Mouse (Mus musculus) limb, embryonic 14.5 days (tissue): ENCODE measurements around the gene Car6. TPM values are rescaled to one million over a fixed set of nuclear protein-coding genes. Genes with fewer than 3 reads are reported as not detected.

Source experiments
- ATAC-seq: fragments of 200-750 bp; cut with Nextera tagmentation; 2 replicates; pipeline ENCODE4 v1.8.0; 2017; ENCODE audit warnings: low read depth, moderate number of reproducible peaks, moderate TSS enrichment; ENCODE audit not compliant: low FRiP score
- DNase-seq: peaks from one replicate; pipeline ENCODE4 v3.0.0-alpha.2; 2015; ENCODE audit warnings: low spot score
- H3K27ac ChIP-seq: fragments of 300-500 bp; sonication (generic); replicated peaks from 2 replicates; pipeline ENCODE4 v1.5.1; 2014; ENCODE audit warnings: low read depth, mild to moderate bottlenecking, low read length, moderate library complexity, mixed read lengths
- H3K27me3 ChIP-seq: fragments of 300-500 bp; sonication (generic); 2 replicates; pipeline ENCODE4 v1.6.1; 2014; ENCODE audit warnings: low read length, mixed read lengths; ENCODE audit not compliant: control insufficient read depth, insufficient read depth
- H3K36me3 ChIP-seq: fragments of 300-500 bp; sonication (generic); 2 replicates; pipeline ENCODE4 v1.6.1; 2014; ENCODE audit warnings: mild to moderate bottlenecking, low read length, moderate library complexity, mixed read lengths; ENCODE audit not compliant: control insufficient read depth, insufficient read depth
- H3K4me1 ChIP-seq: fragments of 300-500 bp; sonication (generic); 2 replicates; pipeline ENCODE4 v1.6.1; 2014; ENCODE audit warnings: antibody characterized with exemption, low read length, mixed read lengths; ENCODE audit not compliant: control insufficient read depth, insufficient read depth
- H3K4me2 ChIP-seq: fragments of 300-500 bp; sonication (generic); replicated peaks from 2 replicates; pipeline ENCODE4 v1.6.1; 2014; ENCODE audit warnings: low read depth, mild to moderate bottlenecking, low read length, moderate library complexity; ENCODE audit not compliant: severe bottlenecking
- H3K4me3 ChIP-seq: fragments of 300-500 bp; sonication (generic); replicated peaks from 2 replicates; pipeline ENCODE4 v1.5.1; 2014; ENCODE audit warnings: low read length
- H3K9ac ChIP-seq: fragments of 300-500 bp; sonication (generic); 2 replicates; pipeline ENCODE4 v1.6.1; 2014; ENCODE audit warnings: mild to moderate bottlenecking, low read depth, low read length, moderate library complexity; ENCODE audit not compliant: severe bottlenecking
- H3K9me3 ChIP-seq: fragments of 300-500 bp; sonication (generic); 2 replicates; pipeline ENCODE4 v1.6.1; 2016; ENCODE audit warnings: low read length; ENCODE audit not compliant: control insufficient read depth
- POLR2A ChIP-seq: fragments of 200-500 bp; IDR thresholded peaks from 2 replicates; pipeline ENCODE4 v1.8.0; 2012; ENCODE audit warnings: inconsistent platforms, mild to moderate bottlenecking, moderate library complexity, borderline replicate concordance; ENCODE audit not compliant: insufficient read depth, insufficient read length; ENCODE audit errors: extremely low read depth
- WGBS: fragments of 180-500 bp; shearing (Covaris S2); extraction: QIAGEN DNeasy Blood & Tissue Kit; methylation state at CpG from one replicate; pipeline ENCODE4 v1.1.7; 2014; 5-methylcytosine and 5-hydroxymethylcytosine counted together
- polyA plus RNA-seq, 2 experiments: library from polyadenylated mRNA; depleted of rRNA in 1 of 2; stranded (reverse) in 1 of 2; unstranded in 1 of 2; fragments of >200 nt; fragmentation: Nextera tagmentation in 1 of 2; extraction: Ambion mirVana in 1 of 2; gene quantifications; 2 replicates each; pipeline versions ENCODE4 v1.2.1 to v1.2.3; 2012 to 2014

Car6 gene
- polyA plus RNA-seq, 2 experiments, result 0.26 TPM; not detected in 1

- no peak for DNase-seq
- Histone ChIP-seq H3K9ac (no peak overlapping the region), H3K27ac (no peak overlapping the region), H3K4me2 (no peak overlapping the region), H3K4me1 (no peaks in the 10 kb centered on the region), H3K36me3 (no peaks in the 10 kb centered on the region), H3K9me3 (no peaks in the 10 kb centered on the region), H3K4me3 (no peak overlapping the region), H3K27me3 (no peaks in the 10 kb centered on the region)
- no peak for TF ChIP-seq POLR2A
- no peak for ATAC-seq
- WGBS, result 86% methylated on average over 5 of the region's 5 CpGs
Measured at GRCm38 (mm10) chr4:150202702-150203101, 1.6 kb upstream of the Car6 start.

DNA sequence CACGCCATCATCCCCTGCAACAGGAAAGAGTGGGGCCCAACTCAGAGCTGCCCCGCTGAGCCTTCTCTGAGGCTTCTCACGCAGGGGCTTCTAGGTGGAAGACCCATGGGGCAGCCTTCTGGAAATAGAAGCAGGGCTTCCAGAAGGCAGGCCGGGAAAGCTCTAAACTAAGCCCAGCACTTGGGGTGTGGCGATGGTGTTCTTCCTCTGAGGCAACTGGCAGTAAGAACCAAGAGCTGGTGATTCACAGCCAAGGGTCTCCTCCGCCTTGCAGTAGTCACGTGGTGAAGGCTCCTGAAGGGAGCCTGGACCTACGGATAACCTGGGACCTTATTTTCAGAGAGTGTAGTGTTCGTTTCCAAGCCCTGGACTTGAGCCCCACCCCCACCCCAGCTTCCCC lies 2.9 kb downstream of the Car6 start:
- no peaks in the 10 kb centered on the region for H3K4me1 ChIP-seq
- H3K4me3 ChIP-seq, result no peak overlapping the region
- ATAC-seq, result no peak
- H3K27ac ChIP-seq, result no peak overlapping the region
- no peak overlapping the region for H3K4me2 ChIP-seq
- no peaks in the 10 kb centered on the region for H3K27me3 ChIP-seq
- DNase-seq, result no peak
- no peak overlapping the region for H3K9ac ChIP-seq
- no peaks in the 10 kb centered on the region for H3K36me3 ChIP-seq
- WGBS, result 70% methylated on average over 9 of the region's 9 CpGs
- TF ChIP-seq POLR2A, result no peak
- no peaks in the 10 kb centered on the region for H3K9me3 ChIP-seq

DNA sequence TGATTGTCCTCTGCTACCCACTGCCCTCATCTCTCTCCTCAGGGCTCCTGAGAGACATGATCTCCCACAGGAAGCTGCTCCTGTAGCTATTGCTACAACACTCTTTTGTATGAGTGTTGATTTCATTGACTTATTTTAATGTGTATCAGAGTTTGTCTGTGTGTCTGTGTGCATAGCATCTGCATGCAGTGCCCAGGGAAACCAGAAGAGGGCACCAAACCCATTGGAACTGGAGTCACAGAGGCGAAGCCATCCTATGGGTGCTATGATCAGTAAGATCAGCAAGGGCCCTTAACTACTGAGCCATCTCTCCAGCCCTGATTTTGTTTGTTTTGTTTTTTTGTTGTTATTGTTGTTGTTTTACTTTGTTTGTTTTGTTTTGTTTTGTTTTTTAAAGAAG lies 7.2 kb downstream of the Car6 start:
- ATAC-seq (no peak), DNase-seq (no peak)

DNA sequence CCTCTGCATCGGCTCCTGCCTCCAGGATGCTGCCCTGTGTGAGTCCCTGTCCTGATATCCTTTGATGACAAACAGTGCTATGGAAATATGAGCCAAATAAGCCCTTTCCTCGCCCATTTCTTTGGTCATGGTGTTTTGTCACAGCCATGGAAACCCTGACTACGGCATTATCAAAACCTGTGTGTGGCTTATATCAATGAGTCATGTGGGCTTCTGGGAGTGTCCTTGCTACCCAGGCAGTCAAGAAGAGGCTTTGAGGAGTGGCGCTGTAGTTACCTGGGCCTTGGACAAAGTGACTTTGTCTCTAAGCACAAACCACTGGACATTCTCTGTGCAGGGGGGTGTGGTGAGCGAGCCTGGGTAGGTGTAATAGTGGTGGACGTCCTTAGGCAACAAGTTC lies 8.9 kb downstream of the Car6 start:
- H3K27ac ChIP-seq, result no peak overlapping the region
- DNase-seq (no peak), ATAC-seq (no peak)
- no peaks in the 10 kb centered on the region for H3K36me3 ChIP-seq
- H3K27me3 ChIP-seq, result no peaks in the 10 kb centered on the region
- H3K4me2 ChIP-seq, result no peak overlapping the region
- WGBS, result 74% methylated on average over 6 of the region's 6 CpGs
- no peaks in the 10 kb centered on the region for H3K9me3 ChIP-seq
- no peak overlapping the region for H3K4me3 ChIP-seq
- H3K4me1 ChIP-seq, result no peaks in the 10 kb centered on the region
- no peak for TF ChIP-seq POLR2A
- H3K9ac ChIP-seq, result no peak overlapping the region

More for the DNA sequence above, 7.2 kb downstream of the Car6 start:
- Histone ChIP-seq H3K4me3 (no peak overlapping the region), H3K4me2 (no peak overlapping the region), H3K9me3 (no peaks in the 10 kb centered on the region), H3K4me1 (no peaks in the 10 kb centered on the region), H3K36me3 (no peaks in the 10 kb centered on the region), H3K9ac (no peak overlapping the region), H3K27ac (no peak overlapping the region), H3K27me3 (no peaks in the 10 kb centered on the region)
- no peak for TF ChIP-seq POLR2A
- 59% methylated on average over 1 of the region's 1 CpGs for WGBS

DNA sequence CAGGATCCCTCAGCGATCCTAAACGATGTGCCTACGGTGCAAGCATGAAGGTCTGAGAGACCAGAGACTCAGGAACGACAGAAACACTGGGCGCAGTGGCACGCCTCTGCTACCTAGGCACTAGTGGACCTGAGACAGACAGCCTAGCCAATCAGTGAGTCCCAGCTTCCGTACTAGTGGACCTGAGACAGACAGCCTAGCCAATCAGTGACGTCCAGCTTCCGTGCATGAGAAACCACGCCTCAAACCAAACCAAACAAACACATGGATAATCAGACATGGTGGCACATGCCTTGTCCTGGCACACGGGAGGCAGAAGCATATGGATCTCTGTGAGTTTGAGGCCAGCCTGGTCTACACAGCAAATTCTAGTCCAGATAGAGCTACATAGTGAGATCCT lies 12.9 kb downstream of the Car6 start:
- H3K27ac ChIP-seq, result no peak overlapping the region
- no peaks in the 10 kb centered on the region for H3K36me3 ChIP-seq
- H3K9me3 ChIP-seq, result no peaks in the 10 kb centered on the region
- no peak overlapping the region for H3K4me3 ChIP-seq
- H3K9ac ChIP-seq, result no peak overlapping the region
- 44% methylated on average over 11 of the region's 11 CpGs for WGBS
- no peaks in the 10 kb centered on the region for H3K27me3 ChIP-seq
- no peak for TF ChIP-seq POLR2A
- DNase-seq (no peak), ATAC-seq (no peak)
- H3K4me2 ChIP-seq, result no peak overlapping the region
- no peaks in the 10 kb centered on the region for H3K4me1 ChIP-seq

DNA sequence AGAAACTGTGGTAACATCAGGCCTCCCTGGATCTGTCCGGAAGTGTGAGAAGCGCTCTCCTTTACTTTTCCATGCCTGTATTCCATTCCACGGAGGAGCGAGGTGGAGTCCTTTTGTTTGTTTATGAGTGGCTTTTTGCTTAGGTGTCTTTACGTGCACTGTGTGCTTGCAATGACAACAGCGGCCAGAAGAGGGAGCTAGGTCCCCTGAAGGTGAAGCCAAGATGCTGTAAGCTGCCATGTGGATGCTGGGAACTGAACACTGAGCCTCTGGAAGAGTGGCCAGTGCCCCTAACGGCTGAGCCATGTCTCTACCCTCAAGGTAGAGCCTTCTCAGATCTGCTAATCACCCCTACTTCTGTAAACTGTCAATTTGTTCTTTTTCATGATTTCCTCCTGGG lies 19.8 kb downstream of the Car6 start:
- no peaks in the 10 kb centered on the region for H3K9me3 ChIP-seq
- H3K4me1 ChIP-seq, result no peaks in the 10 kb centered on the region; the same call in 1 of the 2 replicates
- H3K9ac ChIP-seq, result no peak overlapping the region
- no peak overlapping the region for H3K27ac ChIP-seq
- no peak overlapping the region for H3K4me3 ChIP-seq
- no peak for TF ChIP-seq POLR2A
- 89% methylated on average over 7 of the region's 7 CpGs for WGBS
- DNase-seq (no peak), ATAC-seq (no peak)
- H3K4me2 ChIP-seq, result no peak overlapping the region
- no peaks in the 10 kb centered on the region for H3K36me3 ChIP-seq
- no peaks in the 10 kb centered on the region for H3K27me3 ChIP-seq
